Mouse (Mus musculus) frontal cortex, postnatal 10 days (tissue): Measurements from ENCODE around the gene Shkbp1.

Experiments
- DNase-seq, 2 experiments: peaks; one replicate each; pipeline ENCODE4 v3.0.0; 2022; ENCODE audit warnings: low spot score in 2 of 2, mixed read lengths in 1 of 2

The Shkbp1 gene

DNA sequence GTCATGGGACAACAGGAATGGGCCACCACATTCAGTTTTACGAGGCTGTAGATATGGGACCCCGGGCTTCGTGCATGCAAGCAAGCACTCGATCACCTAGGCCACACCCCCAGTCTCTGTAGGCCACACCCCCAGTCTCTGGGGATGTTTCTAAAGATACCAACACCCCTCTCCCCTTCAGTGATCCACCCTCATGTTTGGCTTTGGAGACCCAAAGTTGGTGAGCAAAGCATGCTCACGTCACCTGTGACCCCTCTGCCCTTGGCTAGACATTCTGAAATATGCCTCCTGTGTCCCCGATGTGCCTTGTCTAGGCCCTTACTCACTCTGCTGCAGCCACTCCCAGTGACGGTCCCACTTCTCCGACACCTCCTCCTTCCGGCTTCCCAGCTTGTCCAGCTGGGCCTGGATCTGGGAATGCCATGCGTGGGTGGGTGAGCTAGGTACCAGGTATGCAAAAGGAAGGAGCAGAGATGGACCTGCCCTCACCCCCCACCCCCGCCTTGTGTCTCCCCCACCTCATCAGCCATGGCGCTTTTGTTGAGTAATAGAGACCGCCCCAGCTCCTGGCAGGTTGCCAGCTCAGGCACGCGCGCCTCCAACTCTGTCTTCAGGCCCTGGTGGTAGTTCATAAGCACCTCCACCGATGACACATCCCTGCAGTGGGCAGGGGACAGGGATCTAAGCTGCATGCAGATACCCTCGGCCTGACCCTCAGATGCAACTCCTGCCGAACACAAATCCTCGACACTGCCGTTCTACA, 10.4 kb upstream of the Shkbp1 start:
- no peak for DNase-seq

DNA sequence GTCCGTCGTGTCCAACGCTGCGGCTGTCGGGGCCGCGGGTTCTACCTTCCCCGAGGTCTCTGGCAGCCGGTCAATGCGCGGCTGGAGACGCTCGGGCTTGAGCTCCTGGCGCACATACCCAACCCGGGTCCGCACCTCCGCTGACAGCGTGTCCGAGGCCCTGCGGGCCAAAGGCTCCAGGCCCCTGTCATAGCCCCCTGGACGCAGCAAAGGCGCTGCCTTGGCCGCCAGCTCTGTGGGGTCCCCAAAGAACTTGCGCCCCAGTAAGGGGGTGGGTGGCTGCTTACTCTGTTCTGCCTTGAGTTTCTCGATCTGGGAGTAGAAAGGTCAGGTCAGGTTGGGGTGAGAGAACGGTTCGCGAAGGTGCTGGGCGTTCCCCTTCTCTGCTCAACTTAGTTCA, 8.6 kb upstream of the Shkbp1 start:
- no peak for DNase-seq

DNA sequence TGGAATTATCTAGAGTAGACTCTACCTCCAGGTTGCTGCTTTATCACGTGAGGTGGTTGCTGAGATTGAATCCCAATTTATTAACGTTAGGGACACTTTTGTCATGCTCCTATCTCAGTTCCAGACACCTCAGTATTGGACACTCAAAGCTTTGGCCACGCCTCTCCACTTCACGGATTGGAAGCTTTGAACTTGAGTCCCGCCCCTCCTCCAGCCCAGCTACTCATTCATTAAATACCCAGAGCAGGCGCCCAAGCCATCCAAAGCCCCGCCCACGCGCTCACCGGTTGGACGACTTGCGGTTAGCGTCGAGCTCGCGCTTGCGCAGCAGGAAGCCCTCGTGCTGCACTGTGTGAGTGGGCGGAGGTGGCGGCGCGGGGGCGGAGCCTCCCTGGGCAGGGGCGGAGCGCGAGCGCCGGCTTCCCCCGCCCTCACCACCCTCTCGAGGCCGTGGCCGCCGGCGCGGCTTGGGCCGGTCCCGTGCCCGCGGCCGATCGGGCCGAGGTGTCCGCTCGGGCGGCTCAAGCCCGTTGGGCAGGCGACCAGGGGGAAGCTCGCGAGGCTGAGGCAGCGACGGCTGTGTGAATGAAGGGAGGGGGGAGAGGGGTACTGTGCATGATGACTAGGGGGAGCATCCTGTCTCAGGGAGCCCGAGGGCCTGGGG, 5.6 kb upstream of the Shkbp1 start:
- DNase-seq, result peak; percentile 99

DNA sequence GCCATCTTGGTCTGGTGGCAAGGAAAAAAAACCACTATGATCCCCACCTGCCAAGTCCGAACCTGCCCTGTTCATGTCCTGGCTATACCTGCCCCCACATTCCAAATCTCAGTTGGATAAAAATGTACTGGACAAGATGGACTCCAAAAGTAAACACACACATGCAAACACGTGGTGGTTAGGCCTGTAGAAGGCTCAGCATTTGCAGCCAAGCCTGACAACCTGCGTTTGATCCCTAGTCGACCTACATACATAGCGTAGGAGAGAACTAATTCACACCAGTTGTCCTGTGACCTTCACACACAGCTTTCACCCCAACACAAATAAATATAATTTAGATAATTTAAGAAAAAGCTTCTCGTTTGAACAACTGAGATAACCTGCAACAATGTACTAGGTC, 4.9 kb upstream of the Shkbp1 start:
- DNase-seq, result no peak

DNA sequence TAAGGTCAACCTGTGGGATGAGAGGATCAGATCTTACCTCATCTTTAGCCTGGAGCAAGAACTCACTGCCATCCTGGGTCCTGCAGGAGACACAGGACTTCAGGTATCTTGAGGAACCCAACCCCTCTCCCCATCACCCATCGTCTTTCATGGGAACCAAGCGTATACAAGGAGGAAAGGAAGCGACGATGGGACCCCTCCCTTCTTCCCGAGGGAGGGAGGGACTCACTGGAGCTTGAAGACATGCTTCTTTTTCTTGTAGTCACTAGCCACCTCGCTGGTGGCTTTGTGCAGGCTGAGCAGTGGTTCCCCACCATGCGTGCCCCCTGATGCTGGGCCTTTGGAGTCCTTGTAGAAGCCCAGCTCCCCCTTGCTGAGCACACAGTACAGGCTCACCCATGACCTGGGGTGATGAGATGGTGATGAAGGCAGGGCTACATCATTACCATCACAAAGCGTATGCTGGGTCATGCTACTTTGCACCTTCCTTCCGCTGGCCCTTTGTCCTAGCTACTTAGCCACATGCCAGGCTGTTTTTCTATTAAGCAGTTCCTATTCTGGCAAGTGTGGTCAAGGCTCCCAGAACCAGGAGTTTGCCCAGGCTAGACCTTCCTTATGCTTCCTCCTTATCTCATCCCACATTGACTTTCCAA, 4.0 kb upstream of the Shkbp1 start:
- DNase-seq, result no peak

DNA sequence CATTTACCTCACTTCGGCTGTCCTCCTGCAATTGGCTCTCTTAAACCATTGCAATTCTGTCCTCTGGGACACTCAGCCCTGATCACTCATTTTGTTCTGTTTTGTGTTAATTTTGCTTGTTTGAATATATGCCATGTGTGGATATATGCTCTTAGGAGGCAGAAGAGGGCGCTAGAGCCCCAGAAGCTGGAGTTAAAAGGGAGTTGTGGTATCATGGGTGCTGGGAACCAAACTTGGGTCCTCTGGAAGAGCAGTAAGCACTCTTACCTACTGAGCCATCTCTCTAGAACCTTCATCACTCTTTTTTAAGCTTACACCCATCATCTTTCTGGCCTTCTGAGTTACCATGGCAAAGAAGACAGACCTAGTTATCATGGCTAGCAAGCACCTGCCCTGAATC, 3.3 kb upstream of the Shkbp1 start:
- no peak for DNase-seq

DNA sequence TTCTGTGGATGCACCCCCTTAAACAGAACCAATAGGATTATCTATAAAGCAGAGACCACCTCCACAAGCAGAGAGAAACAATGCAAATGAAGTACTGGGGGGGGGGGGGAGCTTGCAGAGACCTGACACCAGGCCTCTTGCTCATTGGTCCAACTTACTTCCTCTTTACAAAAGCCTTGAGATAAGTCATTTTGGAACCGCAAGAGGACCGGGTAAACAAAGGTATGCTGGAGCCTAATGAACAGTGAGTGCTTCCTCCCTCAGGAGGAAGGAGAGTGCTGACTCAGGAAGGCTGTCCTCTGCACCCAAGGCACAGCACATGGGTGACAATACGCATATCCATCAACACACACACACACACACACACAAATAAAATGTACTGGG, 1.8 kb upstream of the Shkbp1 start:
- no peak for DNase-seq

DNA sequence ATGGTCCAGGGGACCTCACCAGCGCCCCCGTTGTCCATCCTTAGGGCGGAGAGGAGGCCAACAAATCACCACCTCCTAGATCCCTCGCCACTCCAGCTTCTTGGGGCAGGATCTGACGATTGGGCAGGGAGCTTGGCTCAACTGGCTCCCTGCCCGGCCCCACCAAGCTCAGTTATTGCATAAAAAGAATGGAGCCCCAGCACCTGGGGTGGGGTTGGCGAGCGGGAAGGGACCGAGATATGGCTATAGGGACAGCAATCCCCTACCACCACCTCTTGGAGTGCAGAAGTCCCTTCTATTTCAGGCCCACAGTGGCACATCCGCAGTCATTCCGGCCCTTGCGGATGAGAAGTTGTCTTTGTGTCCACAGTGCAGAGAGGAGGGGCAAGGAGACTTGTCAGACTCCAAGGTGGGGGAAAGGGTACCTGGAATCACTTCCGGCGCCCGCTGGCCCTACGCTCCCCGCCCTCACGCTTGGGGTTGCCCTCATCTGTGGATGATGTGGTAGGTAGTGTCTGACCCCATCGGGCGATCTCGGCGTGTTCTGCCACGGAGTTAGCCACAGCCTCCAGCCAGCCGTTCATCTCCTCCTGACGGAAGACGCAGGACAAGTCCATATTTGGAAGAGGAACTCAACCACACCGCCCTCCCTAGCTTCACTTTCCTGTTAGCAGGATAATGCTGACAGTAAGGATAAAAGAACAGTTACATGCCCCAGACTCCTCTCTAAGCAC, 1.2 kb upstream of the Shkbp1 start, which contains the start of gene Gm20479:
Gm20479 (minus strand) TSS at position 559 of the 734 bp plus-strand sequence.
- DNase-seq, result no peak

DNA sequence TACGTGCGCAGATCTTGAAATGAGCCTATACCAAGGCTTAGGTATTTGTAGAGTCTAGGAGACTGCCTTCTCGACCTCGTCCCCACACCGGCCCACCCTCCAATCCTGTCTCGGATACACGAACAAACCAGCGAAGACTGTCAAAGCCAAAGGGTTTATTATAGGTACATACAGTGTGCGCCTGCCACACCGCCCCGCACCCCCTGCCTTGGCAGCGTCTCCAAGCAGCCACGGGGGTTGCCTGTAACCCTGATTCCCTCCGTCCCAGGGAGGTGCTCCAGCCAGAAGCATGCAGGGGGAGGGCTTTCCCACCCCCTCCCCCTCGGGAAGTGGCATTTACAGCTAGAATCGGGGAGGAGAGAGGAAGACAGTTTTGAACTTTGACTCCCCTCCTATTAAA, 429 bp upstream of the Shkbp1 start:
- peak in 1 of 2 experiments; percentile 33 for DNase-seq

DNA sequence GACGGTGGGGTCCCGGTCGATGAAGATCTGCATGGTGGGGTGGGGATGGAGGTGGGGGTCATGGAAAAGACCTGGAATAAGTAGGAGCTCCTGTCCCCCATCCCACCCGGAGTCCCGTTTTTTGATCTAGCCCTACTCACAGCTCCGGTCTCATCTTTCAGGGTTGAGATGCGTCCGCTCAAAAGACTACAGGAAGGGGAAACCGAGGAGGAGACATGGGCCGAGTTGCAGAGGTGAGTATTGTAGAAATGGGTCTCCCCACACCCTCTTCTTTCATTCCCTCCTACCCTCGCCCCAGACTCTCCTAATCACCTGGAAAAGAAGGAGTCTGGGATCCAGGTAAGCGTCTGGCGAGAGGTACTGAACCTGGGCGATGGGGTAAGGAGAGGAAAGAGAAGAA, 558 bp downstream of the Shkbp1 start:
- DNase-seq, result no peak

DNA sequence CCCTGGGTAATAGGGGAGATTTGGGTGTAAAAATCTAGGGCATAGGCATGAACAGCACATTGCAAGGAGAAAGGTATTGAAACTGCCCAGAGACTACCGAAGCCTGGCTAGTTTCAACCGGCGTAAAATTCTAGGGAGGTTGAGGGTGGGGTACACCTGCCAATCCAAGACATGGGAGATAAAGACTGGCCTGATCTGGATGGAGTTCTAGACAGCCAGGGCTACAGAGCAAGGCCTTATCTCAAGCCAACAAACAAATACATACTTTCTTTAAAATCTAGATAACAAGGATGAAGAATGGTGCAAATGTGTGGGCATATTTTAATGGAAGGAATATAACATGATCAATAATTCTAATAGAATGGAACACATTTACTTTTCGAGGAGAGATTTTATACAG, 1.0 kb downstream of the Shkbp1 start:
- DNase-seq, result no peak

DNA sequence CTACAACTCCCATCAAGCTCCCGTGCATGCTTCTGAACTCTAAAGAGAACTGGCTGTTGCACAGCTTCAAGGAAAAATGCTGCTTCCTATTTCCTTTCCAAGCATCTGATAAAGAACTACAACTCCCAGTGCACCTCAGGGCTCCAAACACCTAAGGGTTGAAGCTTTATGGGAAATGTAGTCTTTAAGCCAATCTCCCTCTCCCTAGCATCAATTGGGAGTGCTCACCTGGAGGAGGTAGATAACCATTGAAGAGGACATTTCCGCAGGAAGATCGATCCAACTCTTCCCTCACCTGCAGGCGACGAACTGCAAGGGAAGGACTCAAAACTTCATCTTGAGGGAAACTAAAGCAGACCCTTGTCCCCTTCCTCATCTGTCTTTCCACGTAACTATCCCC, 1.7 kb downstream of the Shkbp1 start:
- DNase-seq, result peak in 1 of 2 experiments; percentile 22

DNA sequence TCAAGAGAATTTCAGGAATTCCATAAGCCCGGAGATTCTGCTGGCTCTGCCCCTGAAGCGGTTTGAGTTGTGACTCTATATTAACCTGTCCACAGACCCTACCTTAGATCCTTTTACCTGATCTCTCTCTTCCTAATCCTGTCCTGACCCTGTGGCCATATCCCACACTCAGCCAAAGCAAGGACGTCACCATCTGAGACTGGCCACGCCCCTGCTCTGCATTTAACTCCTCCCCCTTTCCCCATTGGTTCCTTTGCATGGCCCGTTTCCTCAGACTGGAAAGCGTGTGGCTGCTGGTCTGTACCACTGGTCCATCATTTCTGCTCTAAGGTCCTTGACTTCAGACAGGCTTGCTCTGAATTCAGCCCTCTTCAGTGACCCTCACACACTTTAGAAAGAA, 10.4 kb downstream of the Shkbp1 start:
- no peak for DNase-seq

DNA sequence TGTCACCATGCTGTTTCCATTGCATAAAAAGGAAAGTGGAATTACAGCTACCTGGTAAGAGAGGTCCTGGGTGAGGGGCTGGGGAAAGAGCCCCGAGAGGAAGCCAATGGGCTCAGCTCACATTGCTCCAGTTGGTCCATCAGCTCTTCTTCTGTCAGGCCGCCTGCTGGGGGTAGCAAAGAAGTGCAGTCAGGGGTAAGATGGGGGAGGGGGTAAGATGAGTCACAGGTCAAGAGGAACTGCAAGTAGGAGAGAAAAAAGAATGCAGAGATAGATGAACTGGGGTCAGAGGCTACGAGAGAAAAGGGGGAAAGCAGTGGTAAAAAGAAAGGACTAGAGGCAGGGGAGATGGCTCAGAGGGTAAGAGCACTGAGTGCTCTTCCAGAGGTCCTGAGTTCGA, 13.2 kb downstream of the Shkbp1 start:
- no peak for DNase-seq

DNA sequence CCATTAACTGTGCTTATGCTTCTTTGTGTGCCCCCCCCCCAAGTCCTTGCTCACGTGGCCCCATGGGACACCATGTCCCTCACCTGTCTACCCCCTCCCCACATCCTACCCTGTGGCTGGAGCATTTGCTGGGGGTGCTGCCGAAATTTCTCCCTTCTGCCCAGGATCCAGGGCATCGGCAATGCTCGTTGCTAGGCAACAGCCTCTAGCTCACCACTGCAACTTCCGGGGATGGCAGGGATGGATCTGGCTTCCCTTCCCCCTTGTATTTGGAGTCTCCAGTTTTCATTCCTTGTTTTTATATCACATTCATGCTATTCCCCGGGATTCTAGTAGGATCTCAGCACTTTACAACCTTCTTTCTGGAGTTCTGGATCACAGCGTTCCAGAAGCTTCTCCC, 16.3 kb downstream of the Shkbp1 start:
- no peak for DNase-seq

DNA sequence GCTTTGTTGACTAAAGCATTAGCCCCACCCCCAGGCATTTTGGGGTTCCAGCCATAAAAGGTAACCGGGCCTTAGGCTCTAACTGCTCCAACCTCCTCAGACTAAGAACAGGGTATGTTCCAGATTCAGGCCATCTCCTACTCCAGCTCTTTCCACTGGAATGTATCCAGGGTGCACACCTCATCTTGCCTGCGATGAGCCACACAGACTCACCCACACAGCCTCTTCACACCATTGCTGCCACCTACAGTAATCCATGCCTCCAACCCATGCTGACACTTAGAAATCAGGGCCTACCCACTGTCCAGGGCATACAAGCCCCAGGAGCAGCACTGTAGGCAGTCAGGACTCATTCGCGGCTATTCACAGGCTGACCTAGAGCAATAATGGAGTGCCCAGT, 16.7 kb downstream of the Shkbp1 start:
- no peak for DNase-seq

DNA sequence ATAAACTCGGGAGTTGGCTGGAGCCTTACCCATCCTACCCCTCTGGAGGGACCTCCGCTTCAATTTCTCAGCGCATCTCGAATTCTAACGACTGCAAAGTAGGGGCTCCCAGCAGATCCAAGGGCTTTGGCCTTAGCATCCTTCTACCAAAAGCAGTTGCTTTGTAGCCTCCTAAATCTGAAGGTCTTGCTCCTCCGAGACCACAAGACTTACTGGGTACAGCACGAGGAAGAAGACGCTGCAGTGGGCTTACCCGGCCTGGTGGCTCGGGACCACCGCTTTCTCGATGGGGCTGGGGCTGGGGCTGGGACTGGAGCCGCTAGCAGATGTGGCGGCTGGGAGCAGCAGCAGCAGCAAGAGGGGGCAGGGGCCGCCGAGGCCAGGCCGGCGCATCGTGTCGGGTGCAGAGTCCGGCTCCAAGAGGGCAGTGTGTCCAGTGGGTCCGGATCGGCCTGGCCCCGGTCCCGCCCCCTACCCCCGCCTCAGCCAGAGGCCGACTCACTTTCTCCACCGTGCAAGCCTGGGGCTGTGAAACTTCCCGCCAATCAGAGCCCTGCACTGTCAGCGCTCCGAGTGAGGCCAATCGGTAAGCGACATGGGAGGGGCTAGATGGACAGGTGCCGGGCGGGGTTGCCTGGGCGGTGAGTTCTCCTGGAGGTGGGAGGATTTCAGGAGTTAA, 18.5 kb downstream of the Shkbp1 start, which contains the start of gene Ltbp4:
Ltbp4 (minus strand) TSS at position 518 of the 679 bp plus-strand sequence.
- DNase-seq, result no peak

DNA sequence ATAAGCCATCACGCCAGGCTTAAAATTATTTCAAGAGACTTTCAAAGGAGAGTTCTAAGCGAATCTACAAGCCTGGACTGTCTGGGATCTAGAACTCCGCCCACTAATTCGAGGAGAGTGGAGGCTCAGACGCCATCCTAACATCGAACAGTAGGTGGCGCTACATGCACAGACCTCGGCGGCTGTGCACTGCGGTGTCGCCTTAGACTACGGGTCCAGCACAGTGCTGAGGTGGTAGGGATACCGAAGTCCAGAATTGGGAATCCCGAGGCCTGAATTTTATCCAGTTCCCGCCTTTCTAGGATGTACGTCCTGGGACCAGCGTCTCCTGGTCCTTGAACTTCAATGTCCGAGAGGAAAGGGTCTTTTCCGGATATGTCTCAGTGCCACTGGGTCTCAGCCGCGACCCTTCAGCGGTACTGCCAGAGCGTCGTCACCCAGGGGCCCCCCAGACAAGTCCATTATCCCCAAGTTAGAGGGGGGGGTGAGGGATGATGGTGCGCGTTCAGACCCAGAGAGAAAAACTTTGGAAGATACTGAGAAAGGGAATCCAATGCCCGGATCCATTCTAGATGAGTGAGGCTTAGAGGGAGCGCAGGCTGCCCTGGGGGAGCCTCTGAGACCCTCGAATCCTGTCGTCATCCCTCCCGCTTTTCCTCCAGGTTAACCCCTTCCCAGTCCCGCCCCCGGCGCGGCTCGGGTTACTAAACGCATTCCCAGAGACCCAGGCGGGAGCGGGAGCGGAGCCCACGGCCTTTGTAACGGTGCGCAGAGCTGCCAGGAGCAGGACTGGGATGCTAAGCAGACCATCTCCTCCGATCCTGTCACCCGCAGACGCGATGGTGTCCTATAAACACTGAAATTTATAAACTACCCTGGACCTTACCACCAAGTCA, 19.6 kb downstream of the Shkbp1 start:
- DNase-seq, result peak; percentile 70 to 88

DNA sequence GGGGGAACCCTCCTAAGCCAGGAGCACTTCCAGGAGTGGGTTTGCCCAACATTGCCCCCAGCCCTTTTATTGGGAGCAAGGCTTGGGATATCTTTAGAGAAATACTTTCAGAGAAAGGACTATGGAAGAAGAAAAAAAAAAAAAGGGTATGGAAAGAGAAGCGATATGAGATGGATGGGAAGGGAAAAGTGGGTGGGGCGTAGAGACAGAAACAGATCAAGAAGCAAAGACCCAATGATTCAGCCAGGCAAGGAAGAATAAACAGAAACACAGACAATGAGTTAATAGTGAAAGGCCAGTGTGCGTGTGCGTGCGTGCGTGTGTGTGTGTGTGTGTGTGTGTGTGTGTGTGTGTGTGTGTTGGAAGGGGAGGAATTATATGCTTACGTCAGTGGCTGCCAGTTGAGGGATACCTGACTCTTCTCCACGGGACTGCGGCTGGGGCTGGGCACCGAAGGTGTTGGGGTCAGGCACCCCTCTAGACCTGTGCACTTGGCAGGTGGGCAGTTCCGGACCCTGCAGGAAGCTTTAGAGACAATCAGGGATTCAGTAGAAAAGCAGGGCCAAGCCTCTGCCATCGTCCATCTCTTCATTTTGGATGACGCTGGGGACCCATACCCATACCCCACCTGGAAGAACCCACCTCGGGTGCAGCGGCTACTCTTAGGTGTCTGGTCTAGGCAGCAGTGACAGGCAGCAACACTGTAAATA, 20.7 kb downstream of the Shkbp1 start:
- no peak for DNase-seq

DNA sequence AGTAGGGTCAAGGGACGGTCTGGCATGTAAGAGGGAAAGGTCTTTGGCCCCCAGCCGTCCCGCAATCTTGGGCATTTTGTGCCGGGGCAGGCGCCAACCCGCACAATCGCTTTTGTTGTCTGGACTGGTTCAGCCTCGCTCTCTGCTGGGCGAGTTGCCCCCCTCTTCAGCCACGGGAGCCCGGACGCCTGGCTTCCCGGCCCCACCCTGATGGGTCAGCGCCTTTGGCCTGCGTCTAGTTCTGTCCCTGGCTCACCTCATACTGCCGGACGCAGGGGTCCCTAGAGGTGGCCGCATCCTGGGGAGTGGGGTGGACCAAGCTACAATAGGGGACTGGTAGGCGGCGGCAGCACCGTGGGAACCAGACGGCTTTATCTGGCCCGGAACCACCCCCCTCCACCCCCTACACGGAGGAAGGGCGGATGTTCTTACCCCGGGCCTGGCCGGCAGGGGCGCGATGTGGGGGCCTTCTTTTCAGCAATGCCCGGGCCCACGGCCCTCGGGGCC, 21.4 kb downstream of the Shkbp1 start:
- DNase-seq, result peak in 1 of 2 experiments; percentile 20
